Mouse (Mus musculus) c-Kit-negative CD71-positive TER-119-positive erythroid progenitor cells, embryonic 14.5 days (primary cell): Measurements from ENCODE around the gene Clca3a2.
A peak's percentile ranks its signal among the peaks of the same experiment; 100 is the strongest.
"Not testable (repeated sequence)": the region's sequence is repeated elsewhere in the genome, so short reads cannot be mapped to it uniquely, and the experiment has no call there.

Experiments
- DNase-seq: peaks from one replicate; pipeline ENCODE4 v3.0.0-alpha.2; 2013; ENCODE audit warnings: low read depth, low spot score

The Clca3a2 gene

DNA sequence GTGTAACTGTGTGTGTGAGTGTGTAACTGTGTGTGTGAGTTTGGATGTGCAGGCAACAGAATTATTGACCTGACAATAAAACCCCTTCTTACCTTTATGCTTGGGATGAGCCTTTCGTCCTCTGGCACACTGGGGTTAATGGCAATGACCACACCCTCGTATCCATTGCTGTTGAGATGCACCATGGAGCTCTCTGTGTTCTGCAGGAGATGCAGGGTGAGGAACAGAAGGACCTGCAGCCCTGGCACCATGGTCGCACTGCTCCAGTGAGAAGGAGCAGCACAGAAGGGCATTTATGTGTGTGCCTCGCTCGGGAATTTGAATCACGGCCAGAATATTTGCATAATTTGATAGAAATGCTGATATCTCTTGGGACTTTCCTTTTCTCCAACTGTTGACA is at the start of gene Clca3a2:
TSS of gene Clca3a2 (minus strand) at position 276 of the 400 bp plus-strand sequence.
- not testable (repeated sequence) for DNase-seq

DNA sequence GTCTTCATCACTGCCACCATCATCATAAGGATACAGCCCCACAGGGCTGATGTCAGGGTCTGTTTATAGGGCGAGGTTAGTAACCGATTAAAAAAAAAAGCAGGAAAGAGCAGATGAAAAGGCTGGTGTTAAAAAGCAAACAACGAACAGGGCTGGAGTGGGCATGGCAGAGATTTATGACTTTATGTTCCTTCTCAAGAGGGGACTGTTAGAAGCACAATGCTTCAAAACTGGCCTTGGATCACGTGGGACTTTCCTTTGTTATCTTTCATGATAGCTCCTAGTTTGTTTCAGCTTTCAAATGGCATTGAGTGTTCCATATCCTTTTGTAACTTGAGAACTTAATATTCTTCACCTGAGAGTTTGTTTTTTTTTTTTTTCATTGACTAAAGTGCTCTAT is 30.3 kb upstream of the Clca3a2 start:
- no peak for DNase-seq

DNA sequence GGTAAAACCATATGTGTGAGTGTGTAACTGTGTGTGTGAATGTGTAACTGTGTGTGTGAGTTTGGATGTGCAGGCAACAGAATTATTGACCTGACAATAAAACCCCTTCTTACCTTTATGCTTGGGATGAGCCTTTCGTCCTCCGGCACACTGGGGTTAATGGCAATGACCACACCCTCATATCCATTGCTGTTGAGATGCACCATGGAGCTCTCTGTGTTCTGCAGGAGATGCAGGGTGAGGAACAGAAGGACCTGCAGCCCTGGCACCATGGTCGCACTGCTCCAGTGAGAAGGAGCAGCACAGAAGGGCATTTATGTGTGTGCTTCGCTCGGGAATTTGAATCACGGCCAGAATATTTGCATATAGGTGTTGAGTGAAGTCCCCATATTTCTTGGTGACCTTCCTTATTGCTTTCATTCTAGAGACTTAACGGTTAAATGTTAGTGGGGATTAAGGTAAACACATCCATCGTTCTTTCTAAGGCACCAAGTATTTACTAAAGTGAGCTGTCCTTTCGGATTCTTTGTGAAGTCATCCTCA is 29.8 kb upstream of the Clca3a2 start, which contains the start of gene Clca3b:
TSS of gene Clca3b (minus strand) at position 344 of the 543 bp plus-strand sequence.
- not testable (repeated sequence) for DNase-seq

DNA sequence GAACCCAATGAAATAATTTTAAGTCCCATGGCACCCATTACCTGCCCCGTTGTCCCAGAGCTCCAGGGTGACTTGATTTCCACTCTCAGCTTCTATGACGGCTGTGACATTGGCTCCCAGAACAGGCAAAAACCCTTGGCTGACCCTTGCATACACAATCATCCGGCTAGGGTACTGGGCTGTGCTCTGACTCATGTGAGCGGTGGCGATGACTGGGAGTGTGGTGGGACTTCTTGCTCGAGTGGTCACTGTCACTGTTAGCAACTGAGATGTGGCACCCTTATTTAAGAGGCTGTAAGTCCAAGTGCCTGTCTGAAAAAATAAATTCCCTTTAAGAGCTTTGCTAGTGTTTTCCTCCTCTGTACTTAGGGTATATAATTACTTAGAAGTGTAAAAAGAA is 8.0 kb upstream of the Clca3a2 start:
- DNase-seq, result no peak

DNA sequence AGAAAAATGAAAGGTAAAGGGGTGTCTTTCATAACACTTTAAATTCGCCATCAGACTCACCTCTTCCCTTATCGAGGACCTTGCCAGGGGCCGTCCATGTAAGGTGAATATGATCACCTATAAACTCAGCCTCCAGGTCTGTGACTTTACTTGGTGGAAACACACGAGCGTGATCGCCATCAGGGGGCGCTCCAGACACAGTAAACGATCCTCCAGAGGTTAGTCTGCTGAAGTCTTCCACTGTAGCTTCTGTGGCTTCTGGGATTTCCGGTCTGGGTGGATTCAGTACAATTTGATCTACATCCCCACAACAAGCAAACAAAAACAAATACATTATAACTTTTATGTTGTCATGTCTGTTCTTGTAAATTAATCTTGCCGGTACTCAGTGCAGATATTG is 5.9 kb upstream of the Clca3a2 start:
- DNase-seq, result peak; percentile 12

DNA sequence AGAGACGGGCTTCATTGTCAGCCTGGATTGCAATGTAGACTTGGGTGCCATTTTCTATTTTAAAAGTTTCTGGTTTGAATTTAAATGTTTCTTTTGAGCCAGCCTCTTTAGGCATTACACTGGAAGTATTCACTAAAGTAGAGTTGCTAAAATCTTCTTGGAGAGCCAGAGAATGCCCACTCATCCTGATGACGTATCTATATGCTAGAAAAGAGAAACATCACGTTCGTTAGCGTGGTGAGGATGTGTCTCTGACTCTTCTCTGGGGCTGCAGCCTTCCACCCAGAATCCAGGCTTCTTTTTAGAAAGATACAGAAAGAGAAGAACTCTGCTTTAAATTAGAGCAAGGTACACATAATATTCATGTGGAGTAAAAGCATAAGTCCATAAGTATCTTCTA is 4.0 kb upstream of the Clca3a2 start:
- DNase-seq, result no peak

DNA sequence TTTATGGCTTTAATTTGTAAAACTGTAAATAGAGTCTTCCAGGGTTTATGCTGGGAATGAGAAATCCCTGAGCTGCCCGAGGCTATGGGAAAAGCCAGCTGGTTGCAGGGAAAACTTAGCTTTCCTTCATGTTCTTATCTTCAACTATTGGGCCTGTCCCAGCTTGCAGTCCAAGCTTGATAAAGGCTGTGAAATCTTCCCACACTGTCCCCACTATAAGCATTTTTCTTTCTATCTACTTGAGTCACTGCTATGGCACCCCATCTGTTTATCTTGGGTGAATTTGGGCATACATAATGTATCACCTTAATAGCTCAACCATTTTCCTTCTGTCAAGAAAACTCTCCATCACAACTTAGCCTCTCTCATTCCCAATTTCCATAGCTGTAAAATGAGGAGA is 1.3 kb upstream of the Clca3a2 start:
- DNase-seq, result no peak

DNA sequence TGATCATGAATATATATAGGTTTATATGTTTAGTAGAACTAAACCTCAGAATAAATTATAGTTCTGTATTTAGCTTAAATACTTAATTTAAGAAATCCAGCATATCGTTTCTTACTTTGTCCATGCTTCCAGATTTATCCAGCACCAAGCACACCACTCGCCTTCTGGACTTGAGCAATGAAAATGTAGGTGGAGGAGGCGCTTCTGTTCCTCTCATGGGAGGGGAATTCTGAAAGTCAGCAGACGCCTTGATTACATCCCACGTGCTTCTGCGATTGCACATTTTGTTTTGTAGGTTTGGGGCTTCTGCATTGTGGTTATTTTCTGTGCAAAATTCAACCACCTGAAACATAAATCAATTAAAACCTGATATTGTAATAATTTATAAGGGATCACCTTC is 6.0 kb downstream of the Clca3a2 start:
- DNase-seq, result not testable (repeated sequence)

DNA sequence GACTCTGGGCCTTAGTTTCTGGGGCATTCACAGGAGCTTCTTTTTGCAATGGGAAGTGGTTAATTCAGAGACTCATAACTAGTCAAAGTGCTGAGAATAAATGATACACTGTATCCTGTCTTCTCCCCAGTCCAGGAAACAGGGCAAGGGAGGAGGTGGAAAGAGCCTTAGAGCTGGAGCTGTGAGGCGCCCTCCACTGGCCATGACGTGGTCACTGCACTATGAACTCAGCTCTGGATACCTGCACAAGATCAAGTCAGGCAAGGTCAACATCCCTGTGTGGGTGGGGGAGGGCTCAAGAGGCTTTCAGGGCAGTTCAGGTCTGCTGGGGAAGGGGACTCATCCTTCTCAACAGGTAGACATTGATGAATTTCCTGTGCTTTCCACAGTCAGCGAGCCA is 7.5 kb downstream of the Clca3a2 start:
- DNase-seq, result no peak

DNA sequence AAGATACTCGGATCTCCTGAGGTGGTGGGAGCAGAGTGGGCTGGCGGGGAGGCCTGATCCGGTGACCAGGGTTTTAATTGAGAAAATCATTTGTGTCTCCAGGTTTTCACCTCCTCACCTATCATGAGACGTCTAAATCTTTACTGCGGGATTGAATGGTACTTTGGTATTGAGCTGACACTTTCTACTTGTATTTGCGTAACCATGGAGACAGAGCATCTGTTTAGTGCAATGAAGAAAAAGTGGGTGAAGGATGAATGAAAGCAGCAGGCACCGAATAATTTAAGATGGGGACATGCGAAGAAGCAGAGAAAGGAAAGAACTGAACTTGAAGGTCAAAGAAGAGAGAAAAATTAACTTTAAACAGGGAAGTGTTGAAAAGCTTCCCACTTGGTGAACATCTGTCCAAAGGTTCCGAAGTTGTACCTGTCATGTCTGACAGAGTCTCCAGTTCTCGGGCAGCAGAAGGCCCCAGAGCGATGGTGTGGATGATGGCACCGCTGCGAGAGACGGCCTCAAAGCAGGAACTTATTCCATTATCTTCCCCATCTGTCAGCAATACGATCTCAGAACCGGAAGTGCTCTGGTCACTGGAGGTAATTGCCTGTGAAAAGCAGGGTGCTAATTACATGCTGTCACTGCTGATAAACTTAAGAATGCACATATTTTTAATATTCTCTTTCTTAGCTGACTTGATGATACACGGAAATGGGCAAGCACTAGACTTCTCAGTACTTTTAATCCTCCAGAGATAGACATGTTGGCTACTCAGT is 11.0 kb downstream of the Clca3a2 start:
- DNase-seq, result not testable (repeated sequence)

DNA sequence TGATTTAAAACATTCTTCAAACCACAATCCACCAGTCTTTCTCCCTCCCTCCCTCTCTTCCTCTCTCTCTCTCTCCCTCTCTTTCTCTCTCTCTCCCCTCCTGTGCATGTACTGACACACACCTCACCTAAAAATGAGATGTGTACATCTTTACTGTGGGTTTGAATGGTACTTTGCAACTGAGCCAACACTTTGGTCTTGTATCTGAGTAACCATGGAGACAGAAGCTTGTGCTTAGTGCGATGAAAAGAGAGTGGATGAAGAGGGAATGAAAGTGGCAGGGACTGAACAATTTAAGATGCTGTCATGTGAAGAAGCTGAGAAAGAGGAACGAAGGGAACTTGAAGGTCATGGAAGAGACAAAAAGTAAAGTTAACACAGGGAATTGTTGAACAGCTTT is 12.7 kb downstream of the Clca3a2 start:
- not testable (repeated sequence) for DNase-seq

DNA sequence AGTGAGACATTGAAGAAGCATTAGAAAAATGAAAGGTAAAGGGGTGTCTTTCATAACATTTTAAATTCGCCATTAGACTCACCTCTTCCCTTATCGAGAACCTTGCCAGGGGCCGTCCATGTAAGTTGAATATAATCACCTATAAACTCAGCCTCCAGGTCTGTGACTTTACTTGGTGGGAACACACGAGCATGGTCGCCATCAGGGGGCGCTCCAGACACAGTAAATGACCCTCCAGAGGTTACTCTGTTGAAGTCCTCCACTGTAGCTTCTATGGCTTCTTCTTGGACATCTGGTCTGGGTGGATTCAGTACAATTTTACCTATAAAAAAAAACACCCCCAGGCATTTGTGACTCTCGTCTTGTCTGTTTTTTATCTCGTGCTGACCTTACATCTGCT is 17.4 kb downstream of the Clca3a2 start:
- no peak for DNase-seq

DNA sequence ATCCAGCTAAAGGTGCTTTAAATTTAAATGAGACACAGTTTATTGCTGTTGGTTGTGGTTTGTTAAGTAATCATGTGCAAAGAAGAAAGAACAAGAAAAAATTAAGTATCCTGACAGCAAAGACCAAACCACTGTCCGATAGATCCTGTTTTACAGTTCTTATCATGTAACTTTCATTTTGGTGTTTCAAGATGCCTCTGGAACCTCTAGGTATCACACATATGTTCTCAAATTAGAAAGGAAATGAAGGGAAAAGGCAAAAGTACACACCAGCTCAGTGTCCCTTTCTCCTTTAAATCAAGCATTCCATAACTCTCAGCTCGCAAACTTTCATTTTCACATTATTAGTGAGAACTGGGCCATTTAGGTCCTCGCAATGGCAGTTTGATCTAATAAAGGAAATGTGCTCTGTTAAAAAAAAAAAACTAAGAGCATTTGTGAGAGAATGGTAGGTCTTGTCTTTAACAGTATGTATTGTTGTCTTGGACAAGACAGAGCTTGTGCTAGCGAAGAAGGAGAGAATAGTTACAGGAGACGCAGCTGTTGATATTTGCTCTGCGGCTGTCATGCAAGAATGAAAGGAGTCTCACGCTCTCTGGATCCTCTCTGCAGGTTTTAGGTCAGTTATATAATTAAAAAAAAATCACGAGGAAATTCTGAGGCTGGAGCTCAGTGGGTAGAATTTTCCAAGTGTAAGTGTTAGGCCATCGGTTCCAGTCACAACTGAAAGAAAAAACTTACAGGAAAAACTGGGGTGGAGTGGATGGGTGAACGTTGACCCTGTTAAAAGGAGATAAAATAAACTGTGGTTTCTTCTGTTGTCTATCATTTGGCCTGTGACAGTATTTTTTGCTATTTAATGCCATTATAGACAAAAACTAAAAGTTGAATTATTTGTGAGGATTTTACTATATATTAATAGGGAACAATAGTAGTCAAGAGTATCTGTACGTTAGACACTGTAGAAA is 33.8 kb downstream of the Clca3a2 start:
- no peak for DNase-seq

DNA sequence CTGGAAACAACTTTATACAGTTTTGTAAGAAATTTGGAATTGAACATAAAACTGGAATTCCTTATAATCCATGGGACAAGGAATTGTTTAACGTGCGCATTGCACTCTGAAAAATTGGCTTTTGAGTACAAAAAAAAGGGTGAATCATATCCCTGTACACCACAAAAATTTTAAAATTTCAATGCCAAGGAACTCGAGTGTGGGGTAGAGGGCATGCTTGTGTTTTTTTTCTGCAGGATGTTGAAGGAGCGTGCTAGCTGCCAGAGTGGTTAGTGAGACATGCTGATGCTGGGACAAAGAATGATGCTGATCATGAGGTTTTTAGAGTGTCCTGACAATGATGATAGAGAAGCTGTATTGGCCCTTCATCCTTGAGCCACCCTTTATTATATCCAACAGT is 54.1 kb downstream of the Clca3a2 start:
- DNase-seq, result no peak

DNA sequence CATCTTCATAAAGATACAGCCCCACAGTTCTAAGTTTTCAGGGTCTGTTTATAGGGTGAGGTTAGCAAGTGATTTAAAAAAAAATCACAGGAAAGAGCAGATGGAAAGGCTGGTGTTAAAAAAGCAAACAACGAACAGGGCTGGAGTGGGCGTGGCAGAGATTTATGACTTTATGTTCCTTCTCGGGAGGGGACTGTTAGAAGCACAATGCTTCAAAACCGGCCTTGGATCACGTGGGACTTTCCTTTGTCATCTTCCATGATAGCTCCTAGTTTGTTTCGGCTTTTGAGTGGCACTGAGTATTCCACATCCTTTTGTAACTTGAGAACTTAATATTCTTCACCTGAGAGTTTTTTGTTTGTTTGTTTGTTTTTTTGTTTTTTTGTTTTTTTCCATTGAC is 57.8 kb downstream of the Clca3a2 start:
- no peak for DNase-seq

DNA sequence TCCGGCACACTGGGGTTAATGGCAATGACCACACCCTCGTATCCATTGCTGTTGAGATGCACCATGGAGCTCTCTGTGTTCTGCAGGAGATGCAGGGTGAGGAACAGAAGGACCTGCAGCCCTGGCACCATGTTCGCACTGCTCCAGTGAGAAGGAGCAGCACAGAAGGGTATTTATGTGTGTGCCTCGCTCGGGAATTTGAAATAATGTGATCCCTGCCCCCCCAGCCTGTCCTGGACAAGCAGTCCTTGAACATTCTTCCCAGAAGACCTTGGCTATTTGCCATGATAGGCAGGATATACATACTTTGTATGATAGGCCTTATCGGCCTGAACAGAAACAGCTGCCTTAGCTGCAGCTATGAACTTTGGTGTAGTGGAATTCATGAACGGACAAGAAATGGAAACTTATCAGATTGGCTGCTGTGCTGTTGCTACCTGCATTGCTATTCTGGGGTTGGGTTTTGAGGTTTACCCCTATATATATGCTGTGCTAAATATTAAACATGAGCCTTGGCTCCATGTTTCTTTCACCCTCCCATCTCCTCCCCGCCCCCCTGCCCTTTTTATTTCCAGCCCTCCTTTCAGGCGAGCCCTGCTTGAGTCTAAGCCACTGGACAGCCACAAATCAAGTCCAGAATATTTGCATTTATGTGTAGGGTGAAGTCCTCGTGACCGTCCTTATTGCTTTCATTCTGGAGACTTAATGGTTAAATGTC is 58.5 kb downstream of the Clca3a2 start, which contains the start of gene Clca3a1:
TSS of gene Clca3a1 (minus strand) at position 386 of the 718 bp plus-strand sequence.
- DNase-seq, result no peak

DNA sequence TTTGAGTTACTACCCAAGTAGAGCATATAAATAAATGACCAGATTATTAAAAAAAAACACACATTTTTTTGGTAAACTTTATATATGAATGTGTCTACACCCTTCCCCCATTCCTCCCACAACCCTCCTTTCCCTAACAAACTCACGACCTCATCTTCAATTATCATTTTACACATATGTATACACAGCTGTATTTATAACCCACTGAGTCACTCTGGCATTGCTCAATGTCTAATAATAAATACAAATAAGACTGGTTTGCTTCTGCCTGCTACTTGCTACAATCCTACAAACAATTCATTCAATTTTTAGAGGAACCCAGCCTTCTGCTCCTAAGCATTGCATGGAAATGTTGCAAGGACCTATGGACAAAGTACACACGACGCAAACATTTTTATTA is 59.6 kb downstream of the Clca3a2 start:
- no peak for DNase-seq

DNA sequence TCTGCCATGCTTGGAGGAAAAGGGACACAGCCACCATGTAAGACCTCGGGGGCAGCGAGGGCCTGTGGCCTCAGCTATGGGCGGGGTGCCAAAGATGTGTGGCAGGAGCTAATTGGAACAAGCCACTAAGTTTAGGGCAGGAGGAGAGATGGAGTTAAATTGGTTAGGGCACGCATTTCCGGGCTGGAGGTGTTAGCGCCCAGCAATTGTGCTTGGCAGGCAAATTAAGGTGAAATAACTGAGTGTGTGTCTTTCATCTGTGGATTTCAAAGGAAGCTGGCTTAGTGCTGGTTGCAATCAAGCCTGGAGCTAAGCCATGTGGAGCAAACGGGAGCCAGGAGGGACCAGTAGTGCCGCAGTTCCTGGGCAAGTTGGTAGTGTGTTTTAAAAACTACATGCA is 63.2 kb downstream of the Clca3a2 start:
- DNase-seq, result not testable (repeated sequence)

DNA sequence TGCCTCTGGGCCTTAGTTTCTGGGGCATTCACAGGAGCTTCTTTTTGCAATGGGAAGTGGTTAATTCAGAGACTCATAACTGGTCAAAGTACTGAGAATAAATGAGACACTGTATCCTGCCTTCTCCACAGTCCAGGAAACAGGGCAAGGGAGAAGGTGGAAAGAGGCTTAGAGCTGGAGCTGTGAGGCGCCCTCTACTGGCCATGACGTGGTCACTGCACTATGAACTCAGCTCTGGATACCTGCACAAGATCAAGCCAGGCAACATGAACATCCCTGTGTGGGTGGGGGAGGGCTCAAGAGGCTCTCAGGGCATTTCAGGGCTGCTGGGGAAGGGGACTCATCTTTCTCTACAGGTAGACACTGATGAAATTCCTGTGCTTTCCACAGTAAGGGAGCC is 66.2 kb downstream of the Clca3a2 start:
- DNase-seq, result peak; percentile 21

DNA sequence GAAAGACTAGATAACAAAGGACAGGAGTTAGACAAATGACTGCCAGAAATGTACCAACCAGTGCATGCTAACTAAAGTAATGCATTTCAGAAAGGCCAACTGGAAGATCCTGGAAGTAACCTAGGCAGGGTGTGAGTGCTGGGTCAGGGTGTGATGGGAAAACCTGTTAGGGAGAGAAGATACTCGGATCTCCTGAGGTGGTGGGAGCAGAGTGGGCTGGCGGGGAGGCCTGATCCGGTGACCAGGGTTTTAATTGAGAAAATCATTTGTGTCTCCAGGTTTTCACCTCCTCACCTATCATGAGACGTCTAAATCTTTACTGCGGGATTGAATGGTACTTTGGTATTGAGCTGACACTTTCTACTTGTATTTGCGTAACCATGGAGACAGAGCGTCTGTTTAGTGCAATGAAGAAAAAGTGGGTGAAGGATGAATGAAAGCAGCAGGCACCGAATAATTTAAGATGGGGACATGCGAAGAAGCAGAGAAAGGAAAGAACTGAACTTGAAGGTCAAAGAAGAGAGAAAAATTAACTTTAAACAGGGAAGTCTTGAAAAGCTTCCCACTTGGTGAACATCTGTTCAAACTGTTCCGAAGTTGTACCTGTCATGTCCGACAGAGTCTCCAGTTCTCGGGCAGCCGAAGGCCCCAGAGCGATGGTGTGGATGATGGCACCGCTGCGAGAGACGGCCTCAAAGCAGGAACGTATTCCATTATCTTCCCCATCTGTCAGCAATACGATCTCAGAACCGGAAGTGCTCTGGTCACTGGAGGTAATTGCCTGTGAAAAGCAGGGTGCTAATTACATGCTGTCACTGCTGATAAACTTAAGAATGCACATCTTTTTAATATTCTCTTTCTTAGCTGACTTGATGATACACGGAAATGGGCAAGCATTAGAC is 70.0 kb downstream of the Clca3a2 start:
- DNase-seq, result not testable (repeated sequence)
